Mouse (Mus musculus) heart, adult 8-10 months (tissue): ENCODE data around the gene Gm20767. TPM values are rescaled to one million over a fixed set of nuclear protein-coding genes. Genes with fewer than 3 reads are reported as not detected.
"Not testable (repeated sequence)": the region's sequence is repeated elsewhere in the genome, so short reads cannot be mapped to it uniquely, and the experiment has no call there.

Experiments
- DNase-seq: peaks from one replicate; pipeline ENCODE4 v3.0.0; 2022; ENCODE audit warnings: low spot score
- total RNA-seq, 4 experiments: library from RNA; stranded (reverse); gene quantifications; 2 replicates each; pipeline ENCODE4 v1.2.4; 2022

Gm20767 gene
- total RNA-seq, result not detected

GRCm38 (mm10) chr13:120139946-120140345 lies at the start of gene Gm20767:
TSS of gene Gm20767 (plus strand) at chr13:120140246.
- DNase-seq, result not testable (repeated sequence)

GRCm38 (mm10) chr13:120092950-120093349 lies 47.1 kb upstream of the Gm20767 start:
- not testable (repeated sequence) for DNase-seq

- not testable (repeated sequence) for DNase-seq
Observed at GRCm38 (mm10) chr13:120096241-120096937, 43.7 kb upstream of the Gm20767 start.

- not testable (repeated sequence) for DNase-seq
Observed at GRCm38 (mm10) chr13:120096938-120097256, 43.1 kb upstream of the Gm20767 start.

- DNase-seq, result not testable (repeated sequence)
Observed at GRCm38 (mm10) chr13:120099327-120099726, 40.7 kb upstream of the Gm20767 start.

GRCm38 (mm10) chr13:120106504-120106903 lies 33.5 kb upstream of the Gm20767 start:
- DNase-seq, result not testable (repeated sequence)

- DNase-seq, result not testable (repeated sequence)
Observed at GRCm38 (mm10) chr13:120107000-120107399, 33.0 kb upstream of the Gm20767 start.

GRCm38 (mm10) chr13:120142348-120142747 lies 2.3 kb downstream of the Gm20767 start:
- DNase-seq, result not testable (repeated sequence)

- not testable (repeated sequence) for DNase-seq
Observed at GRCm38 (mm10) chr13:120149660-120150407, 9.8 kb downstream of the Gm20767 start.

GRCm38 (mm10) chr13:120150589-120150988 lies 10.5 kb downstream of the Gm20767 start:
- DNase-seq, result not testable (repeated sequence)

- not testable (repeated sequence) for DNase-seq
Observed at GRCm38 (mm10) chr13:120168301-120168700, 28.3 kb downstream of the Gm20767 start.

- not testable (repeated sequence) for DNase-seq
Observed at GRCm38 (mm10) chr13:120172133-120172532, 32.1 kb downstream of the Gm20767 start, which contains the start of gene Gm21818. TSS of gene Gm21818 (plus strand) at chr13:120172433.

GRCm38 (mm10) chr13:120196189-120196821 lies 56.3 kb downstream of the Gm20767 start:
- DNase-seq, result not testable (repeated sequence)

Other genes starting within 250 kb of the Gm20767 start
- gene Tcstv1, start 245.5 kb upstream of the Gm20767 start, total RNA-seq, result not detected
- gene Gm21761, start 211.0 kb upstream of the Gm20767 start, total RNA-seq, result not detected
- not detected for gene B020031M17Rik, start 189.4 kb upstream of the Gm20767 start, total RNA-seq
- gene Gm36079, start 113.2 kb upstream of the Gm20767 start, total RNA-seq, result not detected
- under 1 TPM in 3 of 4 experiments, not detected in 1; 0.22 to 0.72 (median 0.28) TPM for gene Gm21188, start 88.1 kb upstream of the Gm20767 start, total RNA-seq
- not detected for gene Gm21818, start 32.2 kb downstream of the Gm20767 start, total RNA-seq
- not detected for gene Gm21762, start 75.7 kb downstream of the Gm20767 start, total RNA-seq
- gene Gm21731, start 98.9 kb downstream of the Gm20767 start, total RNA-seq, result not detected
- not detected for gene AF067061, start 122.9 kb downstream of the Gm20767 start, total RNA-seq
- not detected for gene BC147527, start 160.1 kb downstream of the Gm20767 start, total RNA-seq
- not detected for gene Tcstv3, start 176.6 kb downstream of the Gm20767 start, total RNA-seq